8 mouse cellular contexts compared by ENCODE assay signal in the genomic region with DNA sequence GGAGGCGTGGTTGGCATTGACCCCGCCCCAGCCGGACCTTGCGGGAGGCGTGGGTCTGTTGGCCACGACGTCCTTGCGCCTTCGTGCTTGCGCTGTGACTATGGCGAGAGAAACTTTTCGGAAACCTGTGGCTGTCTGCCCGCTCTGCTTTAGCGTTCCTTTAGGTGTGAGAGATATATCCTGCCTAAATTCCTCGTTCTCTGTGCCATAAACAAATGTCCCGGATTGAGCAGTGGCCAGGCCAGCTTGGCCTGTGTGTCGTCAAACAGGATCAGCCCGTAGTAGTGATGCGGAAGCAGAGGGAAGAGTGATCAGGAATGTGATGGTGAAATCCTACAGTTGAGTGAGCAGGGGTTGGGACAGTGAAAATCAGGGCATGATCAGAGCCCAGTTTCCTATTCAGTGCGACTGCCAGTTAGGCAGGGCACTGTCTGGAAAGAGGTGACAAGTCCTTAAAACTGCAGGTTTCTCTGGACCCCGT. TPM values are rescaled to one million over a fixed set of nuclear protein-coding genes. Genes with fewer than 3 reads are reported as not detected.
DNase-seq lines count a peak whose midpoint lies in the region; ATAC-seq and TF ChIP-seq lines count a peak whose summit lies in the region.

No protein-coding gene starts in this region.

- peaks cover 56% of the 10 kb centered on the region for H3K27me3 ChIP-seq in heart, embryonic 13.5 days (replicated peaks)
- H3K27me3 ChIP-seq in Patski = no peaks in the 10 kb centered on the region
- H3K27me3 ChIP-seq in hindbrain, embryonic 11.5 days (ENCODE audit: control insufficient read depth, insufficient read depth, low read length) = peaks cover 29% of the 10 kb centered on the region
- peaks cover 60% of the 10 kb centered on the region for H3K27me3 ChIP-seq in midbrain, embryonic 12.5 days

- peak overlapping the region; percentile 71 for H3K4me3 ChIP-seq in heart, embryonic 13.5 days
- peak overlapping the region; percentile 56 for H3K4me3 ChIP-seq in hindbrain, embryonic 11.5 days (ENCODE audit: low read depth, low read length)
- H3K4me3 ChIP-seq in midbrain, embryonic 12.5 days = peak overlapping the region; percentile 55

- H3K9me3 ChIP-seq in heart, embryonic 13.5 days = no peaks in the 10 kb centered on the region
- H3K9me3 ChIP-seq in hindbrain, embryonic 11.5 days (ENCODE audit: control insufficient read depth, low read length) = no peaks in the 10 kb centered on the region
- H3K9me3 ChIP-seq in midbrain, embryonic 12.5 days = no peaks in the 10 kb centered on the region

- ATAC-seq in heart, embryonic 13.5 days (ENCODE audit: extremely low read depth, insufficient number of reproducible peaks, low FRiP score, low TSS enrichment) = no peak
- ATAC-seq in Patski = peak; percentile 44
- ATAC-seq in hindbrain, embryonic 11.5 days (ENCODE audit: low FRiP score) = no peak; the same call in 1 of the 2 replicates
- no peak for ATAC-seq in midbrain, embryonic 12.5 days (ENCODE audit: low FRiP score, low read depth)

- H3K27ac ChIP-seq in heart, embryonic 13.5 days (replicated peaks) = peak overlapping the region; percentile 67; the same call in 1 of the 2 replicates
- H3K27ac ChIP-seq in hindbrain, embryonic 11.5 days (ENCODE audit: low read depth, low read length) = no peak overlapping the region
- H3K27ac ChIP-seq in midbrain, embryonic 12.5 days (replicated peaks) = no peak overlapping the region

- peak overlapping the region; percentile 98 for H3K4me2 ChIP-seq in heart, embryonic 13.5 days
- peak overlapping the region; percentile 93 for H3K4me2 ChIP-seq in hindbrain, embryonic 11.5 days (replicated peaks; ENCODE audit: low read depth, low read length)
- H3K4me2 ChIP-seq in midbrain, embryonic 12.5 days (replicated peaks) = peak overlapping the region; percentile 89

- peaks cover 32% of the 10 kb centered on the region for H3K4me1 ChIP-seq in heart, embryonic 13.5 days
- H3K4me1 ChIP-seq in hindbrain, embryonic 11.5 days (replicated peaks; ENCODE audit: control insufficient read depth, insufficient read depth, low read length) = no peaks in the 10 kb centered on the region
- H3K4me1 ChIP-seq in midbrain, embryonic 12.5 days = peaks cover 18% of the 10 kb centered on the region

- POLR2A ChIA-PET in Patski (lab: Charles Lee) = interaction anchor here (0.7 to 4.3 kb wide), 4 partner anchors 9 to 34 kb away, joined by 4 to 49 read pairs (median 4); partner anchors contain the start of gene 2200002D01Rik

- no peaks in the 10 kb centered on the region for H3K36me3 ChIP-seq in heart, embryonic 13.5 days
- no peaks in the 10 kb centered on the region for H3K36me3 ChIP-seq in hindbrain, embryonic 11.5 days (ENCODE audit: control insufficient read depth, insufficient read depth, low read length)
- no peaks in the 10 kb centered on the region for H3K36me3 ChIP-seq in midbrain, embryonic 12.5 days

- H3K9ac ChIP-seq in heart, embryonic 13.5 days = peak overlapping the region; percentile 86
- H3K9ac ChIP-seq in hindbrain, embryonic 11.5 days (ENCODE audit: low read depth, low read length) = peak overlapping the region; percentile 69; the same call in 1 of the 2 replicates
- H3K9ac ChIP-seq in midbrain, embryonic 12.5 days (replicated peaks) = peak overlapping the region; percentile 60

- CTCF ChIA-PET in Patski (lab: Charles Lee) = interaction anchor here (1.2 to 3.6 kb wide), 3 partner anchors 9 to 35 kb away, joined by 4 to 29 read pairs (median 6); partner anchors contain the start of gene 2200002D01Rik

- DNase-seq in heart, adult 9 months (ENCODE audit: low spot score in 2 of 2) = no peak
- DNase-seq in Patski (ENCODE audit: low read depth, low spot score) = no peak
- DNase-seq in hindbrain, embryonic 11.5 days (ENCODE audit: low spot score) = peak; percentile 16
- no peak for DNase-seq in ovary, postnatal 36 days (ENCODE audit: low spot score)
- no peak for DNase-seq in layer of hippocampus, postnatal 14 days (ENCODE audit: low spot score in 2 of 2)
- no peak for DNase-seq in urinary bladder, postnatal 25 days (ENCODE audit: low spot score)

- 8% methylated on average over 21 of the region's 21 CpGs for WGBS in heart, embryonic 13.5 days
- 12% methylated on average over 21 of the region's 21 CpGs for WGBS in hindbrain, embryonic 11.5 days
- 13% methylated on average over 21 of the region's 21 CpGs for WGBS in midbrain, embryonic 12.5 days

- TF ChIP-seq CTCF in Patski (IDR thresholded peaks at IDR 0.05) = no peak

- in situ Hi-C loops in Patski (cut with MboI; ENCODE audit: low pct_unique_long_range_greater_than_20kb) = loop anchor here (5.0 kb wide), 1 partner anchor 35 kb away; the partner anchor contains the start of gene 2200002D01Rik

RNA-seq across cellular contexts. Expression of gene Spint2, which starts 0.4 kb away (rescaled TPM):
- 111 and 116 TPM in 2 replicates for polyA plus RNA-seq in heart, embryonic 13.5 days (2015; fragmentation: Nextera tagmentation; extraction: Ambion mirVana)
- polyA plus RNA-seq in Patski (2021) = 446 TPM
- 37.5 and 43.4 TPM in 2 replicates for polyA plus RNA-seq in hindbrain, embryonic 11.5 days (2014; fragmentation: Nextera tagmentation; extraction: Ambion mirVana)
- 23.8 and 25.7 TPM in 2 replicates for polyA plus RNA-seq in midbrain, embryonic 12.5 days (2016; fragmentation: Nextera tagmentation; extraction: Ambion mirVana)
- total RNA-seq in layer of hippocampus, postnatal 14 days (2021) = 10 to 100 TPM; 16.0 to 27.0 TPM

RNA-seq across cellular contexts. Expression of gene Ppp1r14a, which starts 7.0 kb away (rescaled TPM):
- 13.3 and 14.9 TPM in 2 replicates for polyA plus RNA-seq in heart, embryonic 13.5 days (2015; fragmentation: Nextera tagmentation; extraction: Ambion mirVana)
- polyA plus RNA-seq in Patski (2021) = 5.1 TPM
- polyA plus RNA-seq in hindbrain, embryonic 11.5 days (2014; fragmentation: Nextera tagmentation; extraction: Ambion mirVana) = 33.9 and 37.0 TPM in 2 replicates
- 19.2 and 20.0 TPM in 2 replicates for polyA plus RNA-seq in midbrain, embryonic 12.5 days (2016; fragmentation: Nextera tagmentation; extraction: Ambion mirVana)
- 10 to 100 TPM; 10.8 to 11.0 TPM for total RNA-seq in layer of hippocampus, postnatal 14 days (2021)

RNA-seq across cellular contexts. Expression of gene Dpf1, which starts 21.6 kb away (rescaled TPM):
- 2.0 and 3.7 TPM in 2 replicates for polyA plus RNA-seq in heart, embryonic 13.5 days (2015; fragmentation: Nextera tagmentation; extraction: Ambion mirVana)
- 6.2 TPM for polyA plus RNA-seq in Patski (2021)
- polyA plus RNA-seq in hindbrain, embryonic 11.5 days (2014; fragmentation: Nextera tagmentation; extraction: Ambion mirVana) = 60.9 and 73.6 TPM in 2 replicates
- 115 and 119 TPM in 2 replicates for polyA plus RNA-seq in midbrain, embryonic 12.5 days (2016; fragmentation: Nextera tagmentation; extraction: Ambion mirVana)
- 100 to 1,000 TPM in 1 of 2 experiments, 10 to 100 TPM in 1; 96.1 to 111 TPM for total RNA-seq in layer of hippocampus, postnatal 14 days (2021)

RNA-seq across cellular contexts. Expression of gene 2200002D01Rik, which starts 33.8 kb away (rescaled TPM):
- polyA plus RNA-seq in heart, embryonic 13.5 days (2015; fragmentation: Nextera tagmentation; extraction: Ambion mirVana) = 5.7 and 7.3 TPM in 2 replicates
- 165 TPM for polyA plus RNA-seq in Patski (2021)
- 2.5 and 2.7 TPM in 2 replicates for polyA plus RNA-seq in hindbrain, embryonic 11.5 days (2014; fragmentation: Nextera tagmentation; extraction: Ambion mirVana)
- 2.1 and 2.9 TPM in 2 replicates for polyA plus RNA-seq in midbrain, embryonic 12.5 days (2016; fragmentation: Nextera tagmentation; extraction: Ambion mirVana)
- total RNA-seq in layer of hippocampus, postnatal 14 days (2021) = not detected

RNA-seq across cellular contexts. Expression of gene Yif1b, which starts 44.0 kb away (rescaled TPM):
- polyA plus RNA-seq in heart, embryonic 13.5 days (2015; fragmentation: Nextera tagmentation; extraction: Ambion mirVana) = 107 and 117 TPM in 2 replicates
- polyA plus RNA-seq in Patski (2021) = 57.0 TPM
- polyA plus RNA-seq in hindbrain, embryonic 11.5 days (2014; fragmentation: Nextera tagmentation; extraction: Ambion mirVana) = 88.4 and 91.8 TPM in 2 replicates
- 72.5 and 83.2 TPM in 2 replicates for polyA plus RNA-seq in midbrain, embryonic 12.5 days (2016; fragmentation: Nextera tagmentation; extraction: Ambion mirVana)
- 10 to 100 TPM; 42.3 to 49.5 TPM for total RNA-seq in layer of hippocampus, postnatal 14 days (2021)
